Mouse (Mus musculus) cerebellum, adult 11-12 months (tissue): ENCODE results near the gene Gphn.

ENCODE experiments used
- DNase-seq: peaks from one replicate; pipeline ENCODE4 v3.0.0; 2022

The Gphn gene

DNA sequence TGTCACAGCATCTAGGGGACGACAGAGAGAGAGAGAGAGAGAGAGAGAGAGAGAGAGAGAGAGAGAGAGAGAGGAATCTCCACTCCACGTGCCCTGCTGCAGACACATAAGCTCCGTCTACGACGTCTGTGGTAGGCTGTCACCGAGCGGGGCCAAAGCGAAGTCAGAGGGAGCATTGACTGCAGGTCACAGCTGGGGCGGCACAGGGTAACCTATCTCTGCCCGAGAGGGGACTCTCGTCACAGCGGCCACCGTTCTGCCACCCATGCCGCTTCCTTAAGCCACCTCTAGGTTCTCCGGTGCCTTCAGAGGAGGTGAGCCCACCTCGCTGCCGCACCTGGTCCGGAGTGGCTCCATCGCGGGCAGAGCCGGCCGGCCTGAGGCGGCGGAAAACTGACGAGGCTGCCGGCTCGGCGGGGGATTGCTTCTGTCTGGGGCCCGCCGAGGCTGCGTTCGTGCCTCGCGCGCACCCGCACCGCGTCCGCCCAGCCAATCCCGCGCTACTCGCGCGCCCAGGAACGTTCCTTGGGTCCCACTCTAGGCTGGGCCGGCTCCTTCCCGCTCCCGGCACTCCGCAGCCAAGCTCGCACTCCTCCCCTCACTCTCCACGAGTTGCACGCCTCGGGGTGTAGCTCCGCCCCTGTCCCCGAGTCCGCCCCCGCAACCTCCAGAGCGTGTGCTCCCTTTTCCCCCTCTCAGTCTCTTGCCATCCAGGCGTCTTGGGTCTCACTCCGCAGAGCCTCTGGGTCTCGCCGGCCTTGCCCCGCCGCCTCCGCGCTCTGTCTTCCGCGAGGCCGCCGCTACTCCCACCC lies at the start of gene Gphn:
Gphn (plus strand) TSS at position 673 of the 812 bp plus-strand sequence.
- peak; percentile 93 for DNase-seq

- DNase-seq, result no peak
Observed at GRCm38 (mm10) chr12:78181452-78181851, 44.7 kb upstream of the Gphn start.

GRCm38 (mm10) chr12:78193942-78194341 lies 32.2 kb upstream of the Gphn start, which contains the start of gene Gm6657:
TSS of gene Gm6657 (plus strand) at chr12:78194242.
- DNase-seq, result no peak

- no peak for DNase-seq
Observed at GRCm38 (mm10) chr12:78195368-78195767, 30.8 kb upstream of the Gphn start.

DNA sequence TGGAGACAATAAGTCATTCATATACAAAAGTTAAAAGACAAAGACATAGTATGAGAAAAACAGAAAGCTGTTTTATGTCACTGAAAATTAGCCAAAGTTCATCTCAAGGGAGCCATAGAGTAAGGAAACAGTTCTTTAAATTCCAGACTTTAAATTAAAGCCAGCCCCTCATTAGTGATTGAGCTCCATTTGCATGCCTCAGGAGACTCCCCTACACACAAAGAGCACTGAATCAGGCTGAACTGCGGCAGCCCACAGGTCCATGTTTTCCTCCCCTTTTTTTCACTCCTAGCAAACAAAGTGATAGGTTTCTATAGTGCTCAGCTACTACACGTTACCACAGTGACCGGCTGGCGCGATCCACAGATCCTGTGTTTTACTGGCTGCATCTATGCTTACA lies 22.5 kb upstream of the Gphn start:
- no peak for DNase-seq

DNA sequence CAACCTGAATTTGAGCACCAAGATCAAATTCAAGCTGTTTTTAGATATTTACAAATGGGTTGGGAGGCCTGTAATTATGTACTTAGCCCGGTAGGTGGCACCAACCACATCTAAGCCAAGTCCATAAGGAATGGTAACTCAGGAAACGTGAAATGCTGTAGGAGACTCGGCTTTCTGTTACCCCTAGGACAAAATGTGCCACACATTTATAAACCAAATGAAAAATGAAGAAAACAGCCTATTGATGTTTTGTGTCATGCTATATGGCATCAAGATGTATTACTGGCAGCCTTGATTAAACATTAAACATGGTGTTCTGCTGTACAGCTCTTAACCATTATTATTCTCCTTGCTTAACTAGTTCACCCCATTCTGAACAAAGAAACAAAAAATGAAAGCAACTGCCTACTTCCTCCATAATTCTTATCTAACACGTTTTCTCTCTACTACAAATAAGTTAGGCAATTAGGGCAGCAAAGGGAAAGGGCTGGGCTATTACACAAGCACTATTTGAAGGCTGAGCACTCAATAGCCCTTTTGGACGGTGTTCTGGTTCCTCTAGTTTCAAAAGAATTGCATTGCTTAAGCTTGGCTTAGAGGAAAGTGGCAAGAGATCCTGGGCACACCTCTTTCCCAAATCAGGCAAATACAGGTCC lies 20.1 kb upstream of the Gphn start:
- DNase-seq, result peak; percentile 39

- no peak for DNase-seq
Observed at GRCm38 (mm10) chr12:78206571-78206960, 19.6 kb upstream of the Gphn start.

- DNase-seq, result no peak
Observed at GRCm38 (mm10) chr12:78209856-78210255, 16.3 kb upstream of the Gphn start.

- no peak for DNase-seq
Observed at GRCm38 (mm10) chr12:78215490-78215889, 10.7 kb upstream of the Gphn start.

- DNase-seq, result no peak
Observed at GRCm38 (mm10) chr12:78219191-78219825, 6.9 kb upstream of the Gphn start.

DNA sequence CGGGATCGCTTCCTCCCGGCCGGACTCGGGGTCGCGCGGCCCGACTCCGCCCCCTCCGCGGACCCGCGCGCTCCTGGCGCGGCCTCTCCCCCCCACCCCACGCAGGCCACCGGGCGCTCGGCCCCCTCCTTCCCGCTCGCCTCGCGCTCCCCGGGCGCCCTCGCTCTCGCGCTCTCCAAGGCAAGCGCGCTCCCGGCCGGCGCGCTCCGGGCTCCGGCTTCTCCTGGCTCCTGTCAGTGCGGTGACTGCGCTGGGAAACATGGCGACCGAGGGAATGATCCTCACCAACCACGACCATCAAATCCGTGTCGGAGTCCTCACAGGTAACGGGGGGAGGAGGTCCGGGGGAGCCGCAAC lies 318 bp downstream of the Gphn start:
- peak; percentile 91 for DNase-seq

DNA sequence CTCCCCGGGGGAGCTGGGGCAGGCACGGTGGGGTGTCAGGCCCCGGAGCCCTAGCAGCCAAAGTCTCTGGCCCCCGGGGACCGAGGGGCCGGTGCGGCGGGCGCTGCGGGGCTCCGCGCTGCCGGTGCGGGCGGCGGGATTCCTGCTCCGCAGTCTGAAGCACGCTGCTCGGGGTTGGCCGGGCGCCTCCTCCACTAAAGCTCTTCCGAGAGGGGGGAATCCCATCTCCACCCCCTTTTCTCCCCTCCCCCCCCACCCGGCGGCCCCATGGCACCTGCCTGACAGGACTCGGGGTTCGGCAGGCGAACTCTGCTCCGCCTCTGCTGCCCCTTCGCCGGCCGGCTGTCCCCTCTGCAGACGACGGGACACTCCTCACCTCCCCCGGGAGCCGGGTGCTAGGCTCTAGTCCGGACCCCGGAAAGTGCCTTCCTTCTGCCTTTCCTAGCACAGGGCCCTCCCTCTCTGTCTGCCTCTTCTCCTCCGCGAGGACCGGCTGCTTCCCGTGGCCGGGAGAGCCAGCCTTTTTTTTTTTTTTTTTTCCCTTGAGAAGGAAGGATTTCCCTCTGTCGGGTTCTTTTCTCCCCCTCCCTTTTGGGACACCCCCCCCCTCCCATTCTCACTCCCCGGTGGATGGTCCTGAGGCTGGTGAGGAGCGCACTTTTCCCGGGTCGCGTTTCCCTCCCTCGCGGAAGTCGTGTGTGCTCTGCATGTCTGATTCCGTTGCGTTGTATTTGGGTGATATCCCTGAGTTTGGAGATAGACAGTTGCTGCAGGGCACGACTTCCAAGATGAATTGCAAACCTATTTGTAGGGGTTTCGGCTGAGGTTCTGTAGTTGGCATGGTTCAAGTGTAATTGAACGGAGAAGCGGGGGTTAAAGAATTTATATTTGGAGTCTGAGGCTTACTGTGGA lies 1.1 kb downstream of the Gphn start:
- peak; percentile 70 for DNase-seq

GRCm38 (mm10) chr12:78228139-78228538 lies 2.0 kb downstream of the Gphn start:
- DNase-seq, result no peak

DNA sequence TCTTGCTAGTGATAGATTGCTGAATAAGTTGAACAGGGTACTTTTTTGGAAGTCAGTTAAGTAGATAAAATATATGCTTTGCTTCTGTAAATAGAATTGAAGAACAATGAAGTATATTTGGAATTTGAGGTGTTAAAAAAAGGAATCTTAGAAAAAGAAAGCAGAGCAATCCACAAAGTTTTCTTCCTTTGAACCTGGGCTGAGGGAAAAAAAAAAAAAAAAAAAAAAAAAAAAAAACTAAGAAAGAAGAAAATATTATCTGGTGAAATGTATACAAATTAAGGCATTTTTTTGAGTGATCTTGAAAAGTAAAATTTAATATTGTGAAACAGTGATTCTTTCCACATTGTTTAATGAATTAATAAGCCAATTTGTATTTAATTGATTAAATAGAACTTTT lies 6.4 kb downstream of the Gphn start:
- DNase-seq, result no peak

DNA sequence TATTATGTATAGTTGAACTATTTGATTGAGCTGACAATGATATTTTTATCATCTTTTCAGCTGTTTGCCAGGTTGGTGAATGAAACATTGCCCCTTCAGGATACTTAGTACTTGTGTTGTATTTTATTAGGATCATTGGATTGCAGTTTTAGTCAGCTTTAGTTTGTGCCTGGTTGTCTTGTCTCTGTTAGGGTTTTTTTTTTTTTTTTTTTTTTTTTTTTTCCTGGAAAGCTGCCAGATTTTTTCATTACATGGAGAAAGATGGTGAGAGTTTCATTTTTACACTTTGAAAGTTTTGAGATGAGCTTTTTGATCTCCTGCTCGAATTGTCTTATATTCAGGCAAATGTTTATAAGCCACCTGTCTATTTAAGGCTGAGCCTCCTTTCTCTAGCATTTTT lies 22.2 kb downstream of the Gphn start:
- no peak for DNase-seq

GRCm38 (mm10) chr12:78249151-78249550 lies 23.0 kb downstream of the Gphn start:
- no peak for DNase-seq

- DNase-seq, result no peak
Observed at GRCm38 (mm10) chr12:78277386-78277785, 51.2 kb downstream of the Gphn start.

- no peak for DNase-seq
Observed at GRCm38 (mm10) chr12:78290384-78290783, 64.2 kb downstream of the Gphn start.

- no peak for DNase-seq
Observed at GRCm38 (mm10) chr12:78298824-78299398, 72.7 kb downstream of the Gphn start.

- DNase-seq, result no peak
Observed at GRCm38 (mm10) chr12:78315106-78315505, 88.9 kb downstream of the Gphn start.

- DNase-seq, result no peak
Observed at GRCm38 (mm10) chr12:78327946-78328345, 101.8 kb downstream of the Gphn start.

DNA sequence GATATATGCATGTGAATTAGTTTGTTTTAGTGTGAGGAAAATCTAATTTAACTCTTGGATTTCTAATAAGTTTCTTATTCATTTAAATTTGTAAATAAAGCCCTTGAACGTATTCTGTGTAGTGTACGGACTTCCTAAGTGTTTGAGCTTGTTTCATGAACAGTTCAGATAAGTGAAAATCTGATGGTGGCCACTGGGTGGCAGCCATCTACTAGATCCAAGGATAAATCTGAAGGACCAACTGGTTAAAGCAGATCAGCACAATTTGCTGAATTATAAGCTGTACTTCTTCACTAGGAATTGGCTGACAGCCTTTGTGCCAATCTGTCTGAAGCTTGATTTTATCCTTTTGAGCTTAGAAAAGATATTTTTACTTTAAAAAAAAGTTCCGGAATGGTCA lies 105.9 kb downstream of the Gphn start:
- DNase-seq, result peak; percentile 35

- DNase-seq, result no peak
Observed at GRCm38 (mm10) chr12:78356472-78356871, 130.3 kb downstream of the Gphn start.
